In the genomic region with DNA sequence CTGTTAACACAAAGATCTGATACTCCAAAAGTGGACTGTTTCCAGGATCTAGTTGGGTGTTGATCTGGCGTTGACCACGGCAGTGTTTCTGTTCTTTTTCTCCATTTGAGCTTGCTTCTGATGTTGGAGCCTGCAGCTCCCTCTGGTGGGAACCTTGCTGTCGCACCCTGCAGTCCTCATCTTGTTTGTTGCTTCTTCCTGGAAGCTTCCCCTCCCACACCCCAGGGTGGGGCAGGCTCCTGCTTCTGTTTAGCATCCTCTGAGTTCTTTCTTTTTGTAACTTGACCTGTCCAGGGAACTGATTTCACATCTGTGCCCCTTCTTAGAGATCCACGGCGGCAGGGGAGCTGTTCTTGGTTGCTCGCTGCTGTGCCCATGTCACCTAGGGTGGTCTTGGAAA, we compare ENCODE assay signal across 9 mouse cellular contexts. TPM values are rescaled to one million over a fixed set of nuclear protein-coding genes. Genes with fewer than 3 reads are reported as not detected.
DNase-seq lines count a peak whose midpoint lies in the region; ATAC-seq lines count a peak whose summit lies in the region.
"Had no signal": no experiment of that assay in that cellular context is flagged by ENCODE, and none has a peak within 500 bp of the region (broad histone marks: within the 10 kb centered on the region; RNA-seq: fewer than 3 reads in every experiment).

No protein-coding gene starts in this region.

- peak; percentile 20 for DNase-seq in forebrain, embryonic 10.5 days (ENCODE audit: extremely low spot score, low spot score)
- peak; percentile 36 to 59 for DNase-seq in CD8-positive naive resting alpha-beta T cell, adult 2 months (ENCODE audit: low read depth in 2 of 2, low spot score in 2 of 2)
- peak; percentile 1 for DNase-seq in cerebellum, adult 9-10 months
- peak; percentile 13 to 52 for DNase-seq in heart, postnatal 14 days
- peak; percentile 27 for DNase-seq in layer of hippocampus, adult 9-11 months
- peak; percentile 44 to 49 for DNase-seq in lung, postnatal 4 days
- DNase-seq in spleen, postnatal 36 days (ENCODE audit: low spot score in 2 of 2): peak; percentile 25 to 28

- 0 out of 2 replicates have a peak, but pooled peaks cover 4% of the 10 kb centered on the region for H3K4me1 ChIP-seq in forebrain, embryonic 10.5 days
- H3K4me1 ChIP-seq in forebrain, embryonic 13.5 days: no peaks in the 10 kb centered on the region
- H3K4me1 ChIP-seq: megakaryocyte, embryonic 14.5 days had no signal

- no peak overlapping the region for H3K4me3 ChIP-seq in forebrain, embryonic 10.5 days
- no peak overlapping the region for H3K4me3 ChIP-seq in forebrain, embryonic 13.5 days
- H3K4me3 ChIP-seq: megakaryocyte, embryonic 14.5 days had no signal

- H3K27ac ChIP-seq in forebrain, embryonic 10.5 days: no peak overlapping the region
- no peak overlapping the region for H3K27ac ChIP-seq in forebrain, embryonic 13.5 days

- no peaks in the 10 kb centered on the region for H3K9me3 ChIP-seq in forebrain, embryonic 10.5 days
- H3K9me3 ChIP-seq in forebrain, embryonic 13.5 days (replicated peaks): no peaks in the 10 kb centered on the region; the same call in 1 of the 2 replicates

- H3K36me3 ChIP-seq in forebrain, embryonic 10.5 days (replicated peaks): no peaks in the 10 kb centered on the region
- H3K36me3 ChIP-seq in forebrain, embryonic 13.5 days (ENCODE audit: poor library complexity, severe bottlenecking): no peaks in the 10 kb centered on the region

- H3K4me2 ChIP-seq in forebrain, embryonic 13.5 days: no peak overlapping the region

- WGBS in forebrain, embryonic 10.5 days: 36% methylated on average over 6 of the region's 6 CpGs
- 24% methylated on average over 6 of the region's 6 CpGs for WGBS in forebrain, embryonic 13.5 days

- intact Hi-C loops in heart, postnatal 14 days (cut with DNase I): loop anchor here (2.0 kb wide), 1 partner anchor 96 kb away; no protein-coding TSS in a partner anchor

- H3K27me3 ChIP-seq in forebrain, embryonic 10.5 days (ENCODE audit: poor library complexity, severe bottlenecking): no peaks in the 10 kb centered on the region
- H3K27me3 ChIP-seq in forebrain, embryonic 13.5 days: no peaks in the 10 kb centered on the region
- H3K27me3 ChIP-seq: megakaryocyte, embryonic 14.5 days had no signal

- H3K9ac ChIP-seq in forebrain, embryonic 13.5 days: no peak overlapping the region

- no peak for ATAC-seq in forebrain, embryonic 13.5 days

RNA-seq across cellular contexts. Expression of gene Acpp, which starts 35.7 kb away (rescaled TPM):
- polyA plus RNA-seq in forebrain, embryonic 10.5 days (2016; fragmentation: Nextera tagmentation; extraction: Ambion mirVana): 0.12 and 0.36 TPM in 2 replicates
- polyA plus RNA-seq in forebrain, embryonic 13.5 days (2015; fragmentation: Nextera tagmentation; extraction: Ambion mirVana): 0.14 TPM in 1 of 2 replicates, not detected in the other
- under 1 TPM; 0.26 to 0.39 TPM for total RNA-seq in heart, postnatal 14 days (2021)
